Mouse (Mus musculus): ENCODE results near the gene D17H6S53E. TPM values are rescaled to one million over a fixed set of nuclear protein-coding genes. Genes with fewer than 3 reads are reported as not detected.

Gene D17H6S53E
- polyA plus RNA-seq, 1 experiment from 2014 or later = 2.7 TPM

Other genes starting within 250 kb of the D17H6S53E start
- gene Zbtb12, start 246.9 kb upstream of the D17H6S53E start, polyA plus RNA-seq (2015; fragmentation: Nextera tagmentation; extraction: Ambion mirVana) = 0.26 and 0.37 TPM in 2 replicates
- not detected in 2 replicates for gene Gm20547, start 244.3 kb upstream of the D17H6S53E start, polyA plus RNA-seq (2015; fragmentation: Nextera tagmentation; extraction: Ambion mirVana)
- 30.6 and 33.9 TPM in 2 replicates for gene C2, start 228.1 kb upstream of the D17H6S53E start, polyA plus RNA-seq (2015; fragmentation: Nextera tagmentation; extraction: Ambion mirVana)
- 12.4 and 15.2 TPM in 2 replicates for gene Ehmt2, start 227.9 kb upstream of the D17H6S53E start, polyA plus RNA-seq (2015; fragmentation: Nextera tagmentation; extraction: Ambion mirVana)
- 2.6 and 3.6 TPM in 2 replicates for gene Slc44a4, start 211.9 kb upstream of the D17H6S53E start, polyA plus RNA-seq (2015; fragmentation: Nextera tagmentation; extraction: Ambion mirVana)
- gene Neu1, start 195.1 kb upstream of the D17H6S53E start, polyA plus RNA-seq (2015; fragmentation: Nextera tagmentation; extraction: Ambion mirVana) = 17.8 and 20.6 TPM in 2 replicates
- 0.05 TPM in 1 of 2 replicates, not detected in the other for gene Hspa1b, start 167.1 kb upstream of the D17H6S53E start, polyA plus RNA-seq (2015; fragmentation: Nextera tagmentation; extraction: Ambion mirVana)
- gene Gm20481, start 156.5 kb upstream of the D17H6S53E start, polyA plus RNA-seq (2015; fragmentation: Nextera tagmentation; extraction: Ambion mirVana) = not detected in 2 replicates
- 0.87 and 1.5 TPM in 2 replicates for gene Hspa1a, start 154.2 kb upstream of the D17H6S53E start, polyA plus RNA-seq (2015; fragmentation: Nextera tagmentation; extraction: Ambion mirVana)
- 0.21 and 0.27 TPM in 2 replicates for gene Hspa1l, start 153.7 kb upstream of the D17H6S53E start, polyA plus RNA-seq (2015; fragmentation: Nextera tagmentation; extraction: Ambion mirVana)
- gene Lsm2, start 144.5 kb upstream of the D17H6S53E start, polyA plus RNA-seq (2015; fragmentation: Nextera tagmentation; extraction: Ambion mirVana) = 97.6 and 103 TPM in 2 replicates
- 82.2 and 90.1 TPM in 2 replicates for gene Vars, start 125.4 kb upstream of the D17H6S53E start, polyA plus RNA-seq (2015; fragmentation: Nextera tagmentation; extraction: Ambion mirVana)
- gene Vwa7, start 109.8 kb upstream of the D17H6S53E start, polyA plus RNA-seq (2015; fragmentation: Nextera tagmentation; extraction: Ambion mirVana) = 0.09 and 0.13 TPM in 2 replicates
- 2.2 and 2.6 TPM in 2 replicates for gene Sapcd1, start 98.4 kb upstream of the D17H6S53E start, polyA plus RNA-seq (2015; fragmentation: Nextera tagmentation; extraction: Ambion mirVana)
- 4.2 and 4.6 TPM in 2 replicates for gene Msh5, start 79.6 kb upstream of the D17H6S53E start, polyA plus RNA-seq (2015; fragmentation: Nextera tagmentation; extraction: Ambion mirVana)
- gene Clic1, start 76.4 kb upstream of the D17H6S53E start, polyA plus RNA-seq (2015; fragmentation: Nextera tagmentation; extraction: Ambion mirVana) = 112 and 121 TPM in 2 replicates
- gene Ddah2, start 67.3 kb upstream of the D17H6S53E start, polyA plus RNA-seq (2015; fragmentation: Nextera tagmentation; extraction: Ambion mirVana) = 16.3 and 18.1 TPM in 2 replicates
- 0.24 and 0.37 TPM in 2 replicates for gene Ly6g6c, start 61.0 kb upstream of the D17H6S53E start, polyA plus RNA-seq (2015; fragmentation: Nextera tagmentation; extraction: Ambion mirVana)
- 3.4 and 4.5 TPM in 2 replicates for gene Mpig6b, start 60.2 kb upstream of the D17H6S53E start, polyA plus RNA-seq (2015; fragmentation: Nextera tagmentation; extraction: Ambion mirVana)
- 0.17 TPM in 1 of 2 replicates, not detected in the other for gene Ly6g6e, start 49.5 kb upstream of the D17H6S53E start, polyA plus RNA-seq (2015; fragmentation: Nextera tagmentation; extraction: Ambion mirVana)
- gene Ly6g6d, start 48.3 kb upstream of the D17H6S53E start, polyA plus RNA-seq (2015; fragmentation: Nextera tagmentation; extraction: Ambion mirVana) = 0.55 and 0.77 TPM in 2 replicates
- 4.0 and 5.7 TPM in 2 replicates for gene Ly6g6f, start 40.8 kb upstream of the D17H6S53E start, polyA plus RNA-seq (2015; fragmentation: Nextera tagmentation; extraction: Ambion mirVana)
- 47.4 and 52.1 TPM in 2 replicates for gene Abhd16a, start 37.1 kb upstream of the D17H6S53E start, polyA plus RNA-seq (2015; fragmentation: Nextera tagmentation; extraction: Ambion mirVana)
- gene Ly6g5c, start 18.1 kb upstream of the D17H6S53E start, polyA plus RNA-seq (2015; fragmentation: Nextera tagmentation; extraction: Ambion mirVana) = not detected in 2 replicates
- gene Ly6g5b, start 10.9 kb upstream of the D17H6S53E start, polyA plus RNA-seq (2015; fragmentation: Nextera tagmentation; extraction: Ambion mirVana) = 0.33 and 0.35 TPM in 2 replicates
- 12.4 and 12.9 TPM in 2 replicates for gene Gpank1, start 4.9 kb upstream of the D17H6S53E start, polyA plus RNA-seq (2015; fragmentation: Nextera tagmentation; extraction: Ambion mirVana)
- 115 and 123 TPM in 2 replicates for gene Csnk2b, start 4.3 kb upstream of the D17H6S53E start, polyA plus RNA-seq (2015; fragmentation: Nextera tagmentation; extraction: Ambion mirVana)
- gene Apom, start 5.7 kb downstream of the D17H6S53E start, polyA plus RNA-seq (2015; fragmentation: Nextera tagmentation; extraction: Ambion mirVana) = 959 and 972 TPM in 2 replicates
- gene Bag6, start 8.8 kb downstream of the D17H6S53E start, polyA plus RNA-seq (2015; fragmentation: Nextera tagmentation; extraction: Ambion mirVana) = 19.7 and 21.4 TPM in 2 replicates
- gene Prrc2a, start 38.5 kb downstream of the D17H6S53E start, polyA plus RNA-seq (2015; fragmentation: Nextera tagmentation; extraction: Ambion mirVana) = 38.4 and 45.0 TPM in 2 replicates
- gene Aif1, start 49.7 kb downstream of the D17H6S53E start, polyA plus RNA-seq (2015; fragmentation: Nextera tagmentation; extraction: Ambion mirVana) = 22.8 and 23.2 TPM in 2 replicates
- gene Lst1, start 62.1 kb downstream of the D17H6S53E start, polyA plus RNA-seq (2015; fragmentation: Nextera tagmentation; extraction: Ambion mirVana) = 38.8 and 41.4 TPM in 2 replicates
- gene Ltb, start 68.1 kb downstream of the D17H6S53E start, polyA plus RNA-seq (2015; fragmentation: Nextera tagmentation; extraction: Ambion mirVana) = 1.2 and 2.4 TPM in 2 replicates
- gene Tnf, start 75.6 kb downstream of the D17H6S53E start, polyA plus RNA-seq (2015; fragmentation: Nextera tagmentation; extraction: Ambion mirVana) = 0.36 and 0.48 TPM in 2 replicates
- gene Lta, start 79.0 kb downstream of the D17H6S53E start, polyA plus RNA-seq (2015; fragmentation: Nextera tagmentation; extraction: Ambion mirVana) = not detected in 2 replicates
- not detected in 2 replicates for gene Gm16181, start 94.5 kb downstream of the D17H6S53E start, polyA plus RNA-seq (2015; fragmentation: Nextera tagmentation; extraction: Ambion mirVana)
- 0.58 and 1.0 TPM in 2 replicates for gene Atp6v1g2, start 107.3 kb downstream of the D17H6S53E start, polyA plus RNA-seq (2015; fragmentation: Nextera tagmentation; extraction: Ambion mirVana)
- gene Nfkbil1, start 109.4 kb downstream of the D17H6S53E start, polyA plus RNA-seq (2015; fragmentation: Nextera tagmentation; extraction: Ambion mirVana) = 2.8 and 2.9 TPM in 2 replicates
- 128 and 133 TPM in 2 replicates for gene Ddx39b, start 115.4 kb downstream of the D17H6S53E start, polyA plus RNA-seq (2015; fragmentation: Nextera tagmentation; extraction: Ambion mirVana)
- 98.3 and 107 TPM in 2 replicates for gene H2-D1, start 136.4 kb downstream of the D17H6S53E start, polyA plus RNA-seq (2015; fragmentation: Nextera tagmentation; extraction: Ambion mirVana)
- 0.56 and 0.77 TPM in 2 replicates for gene H2-Q1, start 194.0 kb downstream of the D17H6S53E start, polyA plus RNA-seq (2015; fragmentation: Nextera tagmentation; extraction: Ambion mirVana)
- 1.3 and 2.6 TPM in 2 replicates for gene H2-Q2, start 215.9 kb downstream of the D17H6S53E start, polyA plus RNA-seq (2015; fragmentation: Nextera tagmentation; extraction: Ambion mirVana)

All from liver, embryonic 16.5 days (tissue).